Mouse (Mus musculus) adrenal gland, adult (tissue): ENCODE data around the gene Degs2.

Experiments used
- DNase-seq, 2 experiments: peaks; one replicate each; pipeline ENCODE4 v3.0.0; 2022 to 2023; ENCODE audit warnings: low spot score in 1 of 2; ENCODE audit not compliant: inconsistent age in 2 of 2

Gene Degs2

GRCm38 (mm10) chr12:108700037-108700436 is 2.1 kb downstream of the Degs2 start:
- no peak for DNase-seq

DNA sequence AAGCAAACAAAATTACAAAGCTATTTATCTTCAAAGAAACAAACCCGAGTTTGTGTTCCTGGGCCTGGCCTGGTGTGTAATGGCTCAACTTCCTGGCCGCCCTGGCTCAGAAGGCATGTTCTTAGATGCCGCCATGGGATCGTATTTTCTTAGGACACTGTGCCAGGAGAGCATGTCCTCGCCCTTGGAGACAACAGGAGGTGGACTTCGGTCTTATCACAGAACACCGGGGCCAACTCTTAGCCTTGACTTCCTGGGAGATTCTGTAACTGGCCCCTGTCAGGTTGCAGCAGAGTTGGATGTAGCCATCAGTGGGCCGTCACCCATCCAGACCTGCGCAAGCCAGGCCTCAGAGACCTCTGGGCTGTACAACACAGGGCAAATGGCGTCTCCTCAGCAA is 2.5 kb downstream of the Degs2 start:
- no peak for DNase-seq

- DNase-seq = no peak
Observed at GRCm38 (mm10) chr12:108698697-108699471, 3.2 kb downstream of the Degs2 start.

DNA sequence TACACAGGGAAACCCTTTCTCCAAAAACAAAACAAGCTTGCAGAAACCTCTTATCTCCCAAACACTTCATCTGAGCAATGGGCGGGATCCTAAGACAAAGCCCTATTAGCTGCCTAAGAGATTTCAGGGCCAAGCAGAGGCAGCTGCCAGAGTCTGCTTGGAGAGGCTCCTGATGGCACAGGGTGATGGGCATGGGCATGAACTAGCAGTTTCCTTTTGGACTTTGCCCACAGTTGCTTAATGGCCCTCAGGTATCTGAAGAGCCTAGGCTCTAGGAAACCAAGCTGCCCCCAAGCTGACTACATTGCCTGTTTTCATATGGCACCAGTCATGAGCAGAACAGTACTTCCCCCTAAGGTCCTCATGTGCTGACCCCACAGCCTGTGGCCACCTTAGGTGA is 7.9 kb downstream of the Degs2 start:
- DNase-seq = no peak

DNA sequence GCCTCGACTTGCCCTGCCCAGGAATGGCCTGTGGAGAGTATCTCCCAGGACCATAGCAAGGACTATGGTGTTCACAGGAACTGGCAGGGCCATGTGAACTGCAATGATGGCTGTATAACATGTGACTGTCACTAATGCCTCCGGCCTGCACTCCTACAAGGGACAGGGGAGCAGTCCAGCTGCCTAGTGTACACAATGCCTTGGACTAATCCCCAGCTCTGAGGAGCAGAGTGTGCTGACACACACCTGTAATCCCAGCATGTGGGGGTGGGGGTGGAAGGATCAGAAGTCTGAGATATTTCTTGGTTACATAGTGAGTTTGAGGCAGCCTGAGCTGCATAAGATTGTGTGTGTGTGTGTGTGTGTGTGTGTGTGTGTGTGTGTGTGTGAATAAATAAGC is 8.5 kb downstream of the Degs2 start:
- no peak for DNase-seq

DNA sequence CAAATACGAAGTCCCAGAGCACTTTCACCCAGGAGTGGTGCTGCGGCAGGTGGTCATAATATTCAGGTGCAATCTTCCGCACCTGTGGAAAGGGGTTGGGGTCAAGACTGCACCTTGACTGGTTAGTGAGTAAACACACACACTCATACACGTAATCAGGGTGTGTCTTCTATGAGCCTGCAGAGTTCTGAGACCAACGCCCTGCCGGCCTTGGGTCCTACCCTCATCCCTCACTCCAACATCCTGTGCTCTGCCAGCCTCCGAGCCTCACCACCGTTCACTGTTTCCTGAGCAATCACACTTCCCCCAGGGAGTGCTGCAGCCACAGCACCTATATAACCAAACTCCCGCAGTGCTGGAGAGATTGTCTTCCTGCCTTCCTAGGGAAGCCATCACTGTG is 11.6 kb downstream of the Degs2 start:
- DNase-seq = no peak

GRCm38 (mm10) chr12:108689167-108689566 is 12.9 kb downstream of the Degs2 start:
- DNase-seq = peak in 1 of 2 experiments; percentile 14

DNA sequence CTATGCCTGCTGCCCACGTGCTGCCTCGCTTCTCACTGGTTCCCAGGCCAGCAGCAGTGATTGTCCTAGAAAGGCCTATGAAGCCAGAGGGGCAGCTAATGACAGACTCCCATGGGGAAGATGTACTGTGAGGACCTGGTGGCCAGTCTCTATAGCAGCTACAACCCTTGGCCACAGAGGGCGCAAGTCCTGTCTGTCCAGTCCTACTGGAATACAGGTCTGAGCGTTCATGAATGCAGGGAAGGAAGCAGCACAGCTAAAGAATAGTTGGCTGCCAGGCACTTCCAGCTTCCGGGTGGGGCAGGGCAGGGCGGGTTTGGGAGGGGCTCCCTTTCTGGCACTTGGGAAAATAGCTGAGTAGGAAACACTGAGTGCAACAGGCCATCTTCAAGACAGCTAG is 15.2 kb downstream of the Degs2 start:
- peak in 1 of 2 experiments; percentile 22 for DNase-seq

- peak in 1 of 2 experiments; percentile 14 for DNase-seq
Observed at GRCm38 (mm10) chr12:108686463-108686862, 15.7 kb downstream of the Degs2 start.

GRCm38 (mm10) chr12:108682240-108683023 is 19.7 kb downstream of the Degs2 start:
- peak in 1 of 2 experiments; percentile 33 for DNase-seq

- peak in 1 of 2 experiments; percentile 20 for DNase-seq
Observed at GRCm38 (mm10) chr12:108680861-108681260, 21.3 kb downstream of the Degs2 start.

GRCm38 (mm10) chr12:108678366-108678765 is 23.7 kb downstream of the Degs2 start:
- no peak for DNase-seq

DNA sequence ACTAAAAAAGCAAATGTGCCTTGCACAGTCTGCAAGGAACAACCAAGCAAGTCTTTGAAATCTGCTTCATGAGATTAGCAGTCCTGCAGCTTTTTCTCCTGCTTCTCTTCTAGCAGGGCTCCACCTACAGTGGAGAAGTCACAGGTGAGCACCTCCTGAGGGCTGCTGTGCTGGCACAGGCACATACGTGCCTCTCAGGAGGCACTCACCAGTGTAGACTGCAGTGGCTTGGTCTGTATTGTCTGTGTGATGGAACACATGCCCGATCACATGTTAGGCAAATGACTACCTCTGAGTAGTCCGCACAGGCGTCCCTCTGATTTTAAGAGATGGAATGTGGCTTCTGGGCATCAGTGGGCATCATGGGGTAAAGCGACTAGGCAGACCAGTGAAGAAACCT is 25.0 kb downstream of the Degs2 start:
- no peak for DNase-seq

GRCm38 (mm10) chr12:108675614-108676401 is 26.3 kb downstream of the Degs2 start:
- no peak for DNase-seq

DNA sequence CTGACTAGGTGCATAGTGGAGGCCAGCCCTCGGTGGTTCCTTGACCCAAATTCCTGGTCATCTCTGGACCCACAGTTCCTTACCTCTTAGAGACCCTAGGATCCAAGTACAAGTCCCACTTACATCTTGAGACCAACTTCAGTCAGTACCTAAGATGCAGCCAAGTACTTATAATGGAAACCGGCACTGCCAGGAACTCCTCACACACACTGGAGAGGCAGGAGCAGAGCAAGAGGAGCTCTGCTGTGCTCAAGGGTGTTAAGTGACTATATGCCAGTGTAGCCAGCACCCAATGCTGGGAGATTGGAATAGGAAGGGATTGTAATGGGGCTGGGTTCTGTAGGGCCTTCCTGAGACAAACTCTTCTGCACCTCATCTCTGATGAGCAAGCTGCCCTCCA is 27.2 kb downstream of the Degs2 start:
- DNase-seq = no peak

DNA sequence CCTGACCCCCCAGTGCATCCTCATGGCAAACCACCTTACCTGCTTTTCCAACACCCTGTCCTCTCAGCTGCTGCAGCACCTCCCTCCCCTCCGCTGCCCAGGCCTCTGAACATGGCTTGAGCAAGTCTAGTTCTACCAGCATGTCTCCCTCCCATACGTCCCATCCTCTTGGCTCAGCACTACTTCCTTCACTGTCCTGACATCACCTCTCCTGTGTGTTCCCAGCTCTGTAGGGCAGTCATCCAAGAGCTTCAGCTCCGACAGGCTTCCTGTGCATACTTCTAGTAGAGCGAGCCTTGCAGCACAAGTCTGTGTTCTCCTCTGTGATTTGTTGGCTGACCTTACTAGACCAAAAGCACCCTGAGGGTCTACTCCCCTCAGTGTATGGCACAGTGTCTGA is 27.6 kb downstream of the Degs2 start:
- DNase-seq = peak in 1 of 2 experiments; percentile 30

DNA sequence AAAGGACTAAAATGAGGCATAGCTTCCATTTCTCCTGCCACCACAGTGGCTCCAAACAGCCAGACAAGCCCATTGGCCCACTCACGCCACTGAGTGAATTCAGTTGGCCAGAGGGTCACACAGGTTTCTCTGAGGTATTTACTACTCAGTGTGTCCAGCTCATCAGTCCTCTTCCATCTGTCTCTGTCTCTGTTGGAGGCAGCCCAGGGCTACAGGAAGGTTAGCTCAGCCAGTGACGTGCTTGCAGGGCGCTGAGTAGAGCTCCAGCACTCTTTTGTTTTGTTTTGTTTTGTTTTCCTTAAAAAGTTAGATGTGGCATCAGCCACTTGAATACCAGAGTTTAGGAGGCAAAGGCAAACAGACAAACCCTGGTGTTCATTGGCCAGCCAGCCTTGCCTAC is 28.6 kb downstream of the Degs2 start:
- no peak for DNase-seq

DNA sequence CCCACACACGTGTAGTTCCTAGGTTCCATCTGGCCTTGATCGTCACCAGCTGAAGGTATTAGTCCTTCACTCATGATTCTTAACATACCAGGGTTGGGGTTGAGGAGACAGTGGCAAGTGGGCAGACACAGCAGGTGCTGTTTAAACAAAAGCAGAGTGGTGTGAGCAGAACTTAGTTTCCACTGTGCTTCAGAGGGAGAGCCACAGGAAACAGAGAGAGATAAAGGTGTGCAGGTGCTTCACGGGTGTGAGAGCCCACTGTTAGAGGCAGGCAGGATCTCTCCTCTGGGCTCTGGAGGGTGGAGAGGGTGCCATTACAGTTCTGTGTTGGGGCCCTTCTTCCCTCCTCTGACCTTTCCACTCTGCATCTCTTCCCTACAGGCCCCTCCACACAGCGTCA is 29.2 kb downstream of the Degs2 start:
- no peak for DNase-seq

GRCm38 (mm10) chr12:108671541-108671940 is 30.6 kb downstream of the Degs2 start:
- DNase-seq = no peak

GRCm38 (mm10) chr12:108668606-108669235 is 33.4 kb downstream of the Degs2 start:
- no peak for DNase-seq

DNA sequence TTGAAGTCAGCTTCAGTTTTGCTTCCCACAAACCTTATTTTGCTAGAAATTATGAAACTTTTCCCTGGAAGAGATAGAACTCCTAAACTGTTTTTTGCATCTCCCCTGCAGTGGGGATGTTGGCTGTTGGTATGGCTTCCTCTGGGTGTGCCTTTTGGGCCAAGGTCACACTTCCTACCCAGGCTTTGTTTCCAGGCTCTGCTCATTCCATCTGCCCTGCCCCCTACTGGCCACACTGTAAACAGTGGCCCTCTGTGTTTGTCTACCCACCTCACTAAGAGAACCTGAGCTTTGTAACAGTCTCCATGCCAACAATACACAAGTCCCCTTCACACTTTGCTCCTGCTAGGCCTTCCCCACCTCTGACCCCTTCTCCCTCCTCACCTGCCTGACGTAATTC is 44.8 kb downstream of the Degs2 start:
- peak; percentile 42 to 75 for DNase-seq
